Mouse (Mus musculus) urinary bladder, postnatal 0 days (tissue): ENCODE data around the gene Reg3b. TPM values are rescaled to one million over a fixed set of nuclear protein-coding genes. Genes with fewer than 3 reads are reported as not detected.

Experiments used
- polyA plus RNA-seq: library from polyadenylated mRNA; unstranded; fragments of >200 nt; fragmentation: Nextera tagmentation; extraction: Ambion mirVana; gene quantifications from 2 replicates; pipeline ENCODE4 v1.2.1, GENCODE M21; 2015

Reg3b gene
- not detected in 2 replicates for polyA plus RNA-seq

GRCm38 (mm10) chr6:78370357-78370756 lies at the start of gene Reg3b:
TSS of gene Reg3b (plus strand) at chr6:78370657.

GRCm38 (mm10) chr6:78378765-78379164 lies 8.3 kb downstream of the Reg3b start, which contains the start of gene Reg3d:
TSS of gene Reg3d (minus strand) at chr6:78378865.

GRCm38 (mm10) chr6:78380409-78380808 lies 10.0 kb downstream of the Reg3b start, which contains the start of gene Reg3a:
TSS of gene Reg3a (plus strand) at chr6:78380709.

GRCm38 (mm10) chr6:78395323-78395722 lies 24.9 kb downstream of the Reg3b start, which contains the start of gene Reg2:
TSS of gene Reg2 (plus strand) at chr6:78395623.

GRCm38 (mm10) chr6:78422411-78422810 lies 52.0 kb downstream of the Reg3b start, which contains the start of gene Reg1:
TSS of gene Reg1 (plus strand) at chr6:78422711.

Other genes with a start within 250 kb of the Reg3b start
- not detected in 2 replicates for gene Reg3d, start 8.2 kb downstream of the Reg3b start, polyA plus RNA-seq
- gene Reg3a, start 10.1 kb downstream of the Reg3b start, polyA plus RNA-seq: not detected in 2 replicates
- not detected in 2 replicates for gene Reg2, start 25.0 kb downstream of the Reg3b start, polyA plus RNA-seq
- gene Reg1, start 52.1 kb downstream of the Reg3b start, polyA plus RNA-seq: not detected in 2 replicates
- 0.23 and 0.36 TPM in 2 replicates for gene Reg3g, start 98.2 kb downstream of the Reg3b start, polyA plus RNA-seq